Mouse (Mus musculus): ENCODE results near the gene Hdac7. TPM values are rescaled to one million over a fixed set of nuclear protein-coding genes. Genes with fewer than 3 reads are reported as not detected.

Gene Hdac7
- polyA plus RNA-seq, 1 experiment from 2014 or later = 28.3 TPM

- 73% methylated on average over 9 of the region's 9 CpGs for WGBS
- Histone ChIP-seq H3K27me3 (replicated peaks; ENCODE audit: control insufficient read depth, insufficient read depth, low read length) (no peaks in the 10 kb centered on the region), H3K9ac (ENCODE audit: low read length) (no peak overlapping the region), H3K4me2 (ENCODE audit: low read length) (no peak overlapping the region), H3K4me1 (replicated peaks; ENCODE audit: control insufficient read depth, insufficient read depth, low read length) (peaks cover 47% of the 10 kb centered on the region), H3K36me3 (ENCODE audit: control insufficient read depth, insufficient read depth, low read length) (no peaks in the 10 kb centered on the region), H3K4me3 (ENCODE audit: low read depth, low read length) (no peak overlapping the region), H3K27ac (ENCODE audit: low read depth) (no peak overlapping the region), H3K9me3 (ENCODE audit: control insufficient read depth, low read length) (no peaks in the 10 kb centered on the region)
- no peak for DNase-seq (ENCODE audit: low spot score)
- ATAC-seq (replicated peaks; ENCODE audit: low FRiP score, low TSS enrichment, low read depth) = no peak
Observed at GRCm38 (mm10) chr15:97832764-97833479, 11.4 kb downstream of the Hdac7 start.

DNA sequence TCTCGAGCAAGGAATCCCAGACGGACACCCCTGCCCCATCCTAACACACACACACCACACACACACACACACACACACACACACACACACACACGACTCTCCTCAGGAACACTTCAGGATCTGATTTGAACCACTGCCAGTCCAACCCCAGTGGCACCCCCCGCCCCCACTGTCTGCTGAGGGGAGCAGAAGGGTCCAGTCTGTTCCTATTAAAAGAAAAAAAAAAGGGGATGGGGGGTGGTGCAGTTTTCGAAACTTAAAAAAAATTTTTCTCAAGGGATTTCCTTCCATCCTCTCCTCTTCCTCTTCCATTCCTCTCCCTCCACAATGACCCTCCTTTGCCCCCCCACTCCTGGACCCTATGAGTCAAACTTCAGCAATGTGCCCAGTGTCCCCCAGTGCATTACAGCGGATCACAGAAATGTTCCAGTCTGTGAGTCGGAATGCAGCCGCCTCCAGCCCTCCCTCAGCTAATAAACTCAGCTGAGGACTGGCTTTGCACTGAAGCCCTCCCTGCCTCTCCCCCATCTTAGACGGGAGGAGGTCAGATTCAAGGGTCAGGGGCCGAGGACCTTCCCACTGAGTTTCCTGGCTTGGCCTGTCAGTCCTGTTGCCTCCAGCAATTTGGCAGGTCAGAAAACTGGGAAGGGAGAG lies 12.2 kb downstream of the Hdac7 start:
- ATAC-seq (replicated peaks; ENCODE audit: low FRiP score, low TSS enrichment, low read depth) (no peak; the same call in none of the 2 replicates), DNase-seq (ENCODE audit: low spot score) (no peak)

DNA sequence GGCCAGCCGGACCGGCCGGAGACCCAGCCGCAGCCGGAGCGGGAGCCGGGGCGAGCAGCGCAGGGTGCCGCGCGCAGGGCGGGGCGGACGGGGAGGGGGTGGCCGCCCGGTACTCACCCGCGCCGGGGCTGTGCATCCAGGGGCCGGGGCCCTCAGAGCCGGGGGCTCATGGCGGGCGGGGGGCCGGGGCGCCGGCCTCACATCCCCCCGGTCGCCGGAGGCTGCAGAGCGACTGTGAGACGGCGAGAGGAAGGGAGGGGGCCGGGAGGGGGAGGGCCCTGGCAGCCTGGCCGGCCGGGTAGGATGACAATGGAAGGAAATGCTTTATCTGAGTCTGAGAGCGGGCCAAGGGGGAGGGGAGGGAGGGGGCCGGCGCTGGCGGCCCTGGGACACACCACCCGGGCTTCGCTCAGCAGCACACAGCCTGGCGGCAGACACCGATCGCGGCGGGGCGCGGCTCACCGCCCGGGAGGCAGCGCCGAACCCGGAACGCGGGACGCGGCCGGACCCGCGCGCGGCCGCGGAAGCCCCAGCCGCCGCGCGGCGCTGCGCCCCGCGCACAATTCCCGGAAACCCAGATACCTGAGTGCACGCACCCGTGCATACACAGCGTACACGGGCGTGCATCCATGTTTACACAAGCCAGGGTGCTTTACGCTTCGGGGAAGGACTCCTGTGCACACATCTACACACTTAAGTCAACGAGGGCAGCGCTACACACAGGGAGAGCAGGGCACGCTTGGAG lies 12.9 kb downstream of the Hdac7 start:
- Histone ChIP-seq H3K27ac (ENCODE audit: low read depth) (peak overlapping the region; percentile 96), H3K27me3 (replicated peaks; ENCODE audit: control insufficient read depth, insufficient read depth, low read length) (no peaks in the 10 kb centered on the region), H3K4me1 (replicated peaks; ENCODE audit: control insufficient read depth, insufficient read depth, low read length) (peaks cover 48% of the 10 kb centered on the region), H3K9ac (ENCODE audit: low read length) (peak overlapping the region; percentile 94), H3K36me3 (ENCODE audit: control insufficient read depth, insufficient read depth, low read length) (0 out of 2 replicates have a peak, but pooled peaks cover 2% of the 10 kb centered on the region), H3K4me3 (ENCODE audit: low read depth, low read length) (peak overlapping the region; percentile 71), H3K4me2 (ENCODE audit: low read length) (peak overlapping the region; percentile 55), H3K9me3 (ENCODE audit: control insufficient read depth, low read length) (no peaks in the 10 kb centered on the region)
- ATAC-seq (replicated peaks; ENCODE audit: low FRiP score, low TSS enrichment, low read depth) (peak; percentile 90), DNase-seq (ENCODE audit: low spot score) (peak; percentile 86)
- WGBS = under 1% methylated on average over 76 of the region's 84 CpGs

More for the DNA sequence above, 12.2 kb downstream of the Hdac7 start:
- H3K27ac ChIP-seq (ENCODE audit: low read depth) = peak overlapping the region; percentile 96
- H3K4me3 ChIP-seq (ENCODE audit: low read depth, low read length) = peak overlapping the region; percentile 71
- H3K4me1 ChIP-seq (replicated peaks; ENCODE audit: control insufficient read depth, insufficient read depth, low read length) = peaks cover 42% of the 10 kb centered on the region
- no peaks in the 10 kb centered on the region for H3K36me3 ChIP-seq (ENCODE audit: control insufficient read depth, insufficient read depth, low read length)
- peak overlapping the region; percentile 55 for H3K4me2 ChIP-seq (ENCODE audit: low read length)
- H3K9ac ChIP-seq (ENCODE audit: low read length) = peak overlapping the region; percentile 94
- H3K9me3 ChIP-seq (ENCODE audit: control insufficient read depth, low read length) = no peaks in the 10 kb centered on the region
- no peaks in the 10 kb centered on the region for H3K27me3 ChIP-seq (replicated peaks; ENCODE audit: control insufficient read depth, insufficient read depth, low read length)
- 9% methylated on average over 10 of the region's 10 CpGs for WGBS

DNA sequence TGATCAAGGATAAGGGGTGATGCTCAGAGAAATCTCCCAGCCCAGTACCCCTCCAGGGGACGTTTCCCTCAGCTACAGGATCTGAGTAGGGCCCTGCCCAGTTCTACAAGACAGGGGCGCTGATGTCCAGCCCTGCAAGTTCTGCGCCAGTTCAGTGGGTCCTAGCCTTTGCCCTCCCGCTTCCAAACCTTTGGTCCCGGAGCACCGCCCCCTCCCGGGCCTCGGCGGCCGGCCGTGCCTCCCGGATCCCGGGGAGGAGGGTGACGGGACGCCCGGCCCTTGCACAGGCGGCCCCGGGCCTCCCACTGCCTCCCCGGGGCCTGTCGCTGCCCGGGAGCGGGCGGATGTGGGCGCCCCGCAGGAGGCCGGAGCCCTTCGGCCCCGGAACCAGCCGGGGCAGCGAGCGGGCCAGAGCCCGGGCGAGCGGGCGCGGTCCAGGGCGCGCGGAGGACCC lies 13.5 kb downstream of the Hdac7 start:
- 0% methylated on average over 36 of the region's 39 CpGs for WGBS
- Histone ChIP-seq H3K4me1 (replicated peaks; ENCODE audit: control insufficient read depth, insufficient read depth, low read length) (peaks cover 50% of the 10 kb centered on the region), H3K27me3 (replicated peaks; ENCODE audit: control insufficient read depth, insufficient read depth, low read length) (no peaks in the 10 kb centered on the region), H3K4me3 (ENCODE audit: low read depth, low read length) (peak overlapping the region; percentile 71), H3K4me2 (ENCODE audit: low read length) (peak overlapping the region; percentile 55), H3K9ac (ENCODE audit: low read length) (peak overlapping the region; percentile 94), H3K27ac (ENCODE audit: low read depth) (peak overlapping the region; percentile 96), H3K9me3 (ENCODE audit: control insufficient read depth, low read length) (no peaks in the 10 kb centered on the region), H3K36me3 (ENCODE audit: control insufficient read depth, insufficient read depth, low read length) (0 out of 2 replicates have a peak, but pooled peaks cover 2% of the 10 kb centered on the region)
- ATAC-seq (replicated peaks; ENCODE audit: low FRiP score, low TSS enrichment, low read depth) (peak; percentile 54; the same call in 1 of the 2 replicates), DNase-seq (ENCODE audit: low spot score) (peak; percentile 76)

GRCm38 (mm10) chr15:97830253-97830787 lies 14.0 kb downstream of the Hdac7 start:
- no peak for DNase-seq (ENCODE audit: low spot score)
- Histone ChIP-seq H3K4me2 (ENCODE audit: low read length) (peak overlapping the region; percentile 55), H3K9ac (ENCODE audit: low read length) (peak overlapping the region; percentile 94), H3K4me3 (ENCODE audit: low read depth, low read length) (peak overlapping the region; percentile 71), H3K9me3 (ENCODE audit: control insufficient read depth, low read length) (no peaks in the 10 kb centered on the region), H3K27me3 (replicated peaks; ENCODE audit: control insufficient read depth, insufficient read depth, low read length) (no peaks in the 10 kb centered on the region), H3K27ac (ENCODE audit: low read depth) (peak overlapping the region; percentile 96), H3K36me3 (ENCODE audit: control insufficient read depth, insufficient read depth, low read length) (0 out of 2 replicates have a peak, but pooled peaks cover 2% of the 10 kb centered on the region), H3K4me1 (replicated peaks; ENCODE audit: control insufficient read depth, insufficient read depth, low read length) (peaks cover 55% of the 10 kb centered on the region)
- ATAC-seq (replicated peaks; ENCODE audit: low FRiP score, low TSS enrichment, low read depth) = no peak
- 19% methylated on average over 12 of the region's 12 CpGs for WGBS

DNA sequence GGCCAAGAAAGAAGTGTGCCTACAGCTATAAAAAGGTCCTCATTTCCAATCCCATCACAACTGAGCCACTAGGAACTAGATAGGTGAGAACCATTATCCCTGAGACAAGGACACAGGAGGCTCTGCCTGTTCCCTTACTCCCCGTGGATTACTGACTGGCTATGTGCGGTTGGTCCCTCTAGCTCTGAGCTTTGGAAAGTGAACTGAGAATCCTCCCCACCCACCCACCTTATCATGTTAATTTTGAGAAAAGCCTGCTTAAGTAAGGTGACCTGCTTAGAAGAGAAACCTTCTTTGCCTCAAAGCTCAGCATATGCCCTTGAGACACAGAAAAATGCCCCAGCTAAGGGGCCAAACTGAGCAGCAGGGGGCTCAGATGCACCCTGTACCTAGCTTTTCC lies 14.9 kb downstream of the Hdac7 start:
- Histone ChIP-seq H3K9ac (ENCODE audit: low read length) (0 out of 2 replicates have a peak overlapping the region, but pooled peaks have one; percentile 5), H3K36me3 (ENCODE audit: control insufficient read depth, insufficient read depth, low read length) (0 out of 2 replicates have a peak, but pooled peaks cover 2% of the 10 kb centered on the region), H3K4me3 (ENCODE audit: low read depth, low read length) (peak overlapping the region; percentile 71; the same call in 1 of the 2 replicates), H3K9me3 (ENCODE audit: control insufficient read depth, low read length) (no peaks in the 10 kb centered on the region), H3K4me2 (ENCODE audit: low read length) (peak overlapping the region; percentile 55), H3K27me3 (replicated peaks; ENCODE audit: control insufficient read depth, insufficient read depth, low read length) (no peaks in the 10 kb centered on the region), H3K4me1 (replicated peaks; ENCODE audit: control insufficient read depth, insufficient read depth, low read length) (peaks cover 64% of the 10 kb centered on the region), H3K27ac (ENCODE audit: low read depth) (peak overlapping the region; percentile 47)
- WGBS = 62% methylated on average over 2 of the region's 2 CpGs
- DNase-seq (ENCODE audit: low spot score) = no peak
- no peak for ATAC-seq (replicated peaks; ENCODE audit: low FRiP score, low TSS enrichment, low read depth)

- Histone ChIP-seq H3K36me3 (ENCODE audit: control insufficient read depth, insufficient read depth, low read length) (peaks cover 2% of the 10 kb centered on the region; the same call in 1 of the 2 replicates), H3K27ac (ENCODE audit: low read depth) (peak overlapping the region; percentile 47), H3K27me3 (replicated peaks; ENCODE audit: control insufficient read depth, insufficient read depth, low read length) (no peaks in the 10 kb centered on the region), H3K4me1 (replicated peaks; ENCODE audit: control insufficient read depth, insufficient read depth, low read length) (peaks cover 69% of the 10 kb centered on the region), H3K9me3 (ENCODE audit: control insufficient read depth, low read length) (no peaks in the 10 kb centered on the region), H3K4me3 (ENCODE audit: low read depth, low read length) (peak overlapping the region; percentile 71; the same call in 1 of the 2 replicates), H3K9ac (ENCODE audit: low read length) (no peak overlapping the region), H3K4me2 (ENCODE audit: low read length) (peak overlapping the region; percentile 55)
- ATAC-seq (replicated peaks; ENCODE audit: low FRiP score, low TSS enrichment, low read depth) = no peak
- DNase-seq (ENCODE audit: low spot score) = no peak
- 53% methylated on average over 5 of the region's 5 CpGs for WGBS
Observed at GRCm38 (mm10) chr15:97828901-97829338, 15.4 kb downstream of the Hdac7 start.

Data from intestine, embryonic 14.5 days (tissue).